Mouse (Mus musculus): ENCODE results near the gene Cldn34d. TPM values are rescaled to one million over a fixed set of nuclear protein-coding genes. Genes with fewer than 3 reads are reported as not detected.

The Cldn34d gene
- polyA plus RNA-seq (2015; fragmentation: Nextera tagmentation; extraction: Ambion mirVana) = not detected in 2 replicates

- DNase-seq (ENCODE audit: low spot score) = no peak
Observed at GRCm38 (mm10) chrX:76602824-76603223, at the start of gene Cldn34d. Gene Cldn34d (minus strand): TSS chrX:76602924.

GRCm38 (mm10) chrX:76598459-76599206 is 4.1 kb downstream of the Cldn34d start:
- DNase-seq (ENCODE audit: low spot score) = peak; percentile 84

Other genes with a start within 250 kb of the Cldn34d start
- gene Cldn34b4, start 209.6 kb downstream of the Cldn34d start, polyA plus RNA-seq (2015; fragmentation: Nextera tagmentation; extraction: Ambion mirVana) = not detected in 2 replicates